Mouse (Mus musculus): ENCODE measurements around the gene Sp6.

DNA sequence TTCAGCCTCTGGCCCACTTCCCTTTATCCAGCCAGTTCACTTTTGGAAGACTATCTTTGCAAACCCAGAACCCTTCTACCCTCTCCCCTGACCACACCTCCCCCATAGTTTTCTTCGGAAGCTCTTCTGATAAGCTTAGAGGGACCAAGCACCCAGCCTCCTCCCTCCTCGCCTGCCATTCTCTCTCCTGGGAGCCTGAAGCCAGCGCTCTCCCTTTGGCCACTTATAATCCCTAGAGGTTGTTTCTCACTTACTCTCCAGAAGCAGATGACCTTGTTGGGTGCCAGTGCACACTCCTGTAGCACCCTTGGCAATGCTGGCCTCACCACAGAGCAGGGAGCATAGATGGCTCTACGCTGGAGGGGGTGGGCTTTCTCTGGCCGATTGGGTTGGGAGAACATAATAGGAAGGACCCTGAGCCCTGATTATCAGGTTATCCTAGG is 43.9 kb upstream of the Sp6 start:
- no peak for TF ChIP-seq POLR2A (IDR thresholded peaks at IDR 0.05; ENCODE audit: borderline replicate concordance, extremely low read depth, insufficient read depth, insufficient read length, poor library complexity, severe bottlenecking)
- no peak for TF ChIP-seq CTCF (IDR thresholded peaks at IDR 0.05; ENCODE audit: borderline replicate concordance, extremely low read depth, insufficient read depth, insufficient read length)
